Mouse (Mus musculus) heart, embryonic 11.5 days (tissue): Measurements from ENCODE around the gene Gm4297. TPM values are rescaled to one million over a fixed set of nuclear protein-coding genes. Genes with fewer than 3 reads are reported as not detected.
"Not testable (repeated sequence)": the region's sequence is repeated elsewhere in the genome, so short reads cannot be mapped to it uniquely, and the experiment has no call there.

ENCODE experiments used
- ATAC-seq: fragments of 200-750 bp; cut with Nextera tagmentation; replicated peaks from 2 replicates; pipeline ENCODE4 v1.8.0; 2017; ENCODE audit warnings: moderate library complexity; ENCODE audit not compliant: insufficient number of reproducible peaks, low FRiP score, low TSS enrichment
- H3K27ac ChIP-seq: fragments of 300-500 bp; sonication (generic); 2 replicates; pipeline ENCODE4 v1.5.1; 2014; ENCODE audit warnings: mild to moderate bottlenecking, low read depth, low read length
- H3K27me3 ChIP-seq: fragments of 300-500 bp; sonication (generic); 2 replicates; pipeline ENCODE4 v1.6.1; 2014; ENCODE audit warnings: mild to moderate bottlenecking, low read length, mixed read lengths; ENCODE audit not compliant: control insufficient read depth, insufficient read depth
- H3K36me3 ChIP-seq: fragments of 300-500 bp; sonication (generic); 2 replicates; pipeline ENCODE4 v1.6.1; 2014; ENCODE audit warnings: mild to moderate bottlenecking, low read length, moderate library complexity, mixed read lengths; ENCODE audit not compliant: control insufficient read depth, insufficient read depth
- H3K4me1 ChIP-seq: fragments of 300-500 bp; sonication (generic); 2 replicates; pipeline ENCODE4 v1.6.1; 2014; ENCODE audit warnings: low read length; ENCODE audit not compliant: control insufficient read depth, insufficient read depth
- H3K4me2 ChIP-seq: fragments of 300-500 bp; sonication (generic); 2 replicates; pipeline ENCODE4 v1.6.1; 2014; ENCODE audit warnings: mild to moderate bottlenecking, moderate library complexity
- H3K4me3 ChIP-seq: fragments of 300-500 bp; sonication (generic); 2 replicates; pipeline ENCODE4 v1.5.1; 2014; ENCODE audit warnings: low read depth, low read length
- H3K9ac ChIP-seq: fragments of 300-500 bp; sonication (generic); 2 replicates; pipeline ENCODE4 v1.6.1; 2014; ENCODE audit warnings: mild to moderate bottlenecking, low read depth, low read length, moderate library complexity
- H3K9me3 ChIP-seq: fragments of 300-500 bp; sonication (generic); replicated peaks from 2 replicates; pipeline ENCODE4 v1.6.1; 2016; ENCODE audit warnings: low read length; ENCODE audit not compliant: control insufficient read depth
- WGBS: fragments of 180-500 bp; shearing (Covaris S2); extraction: QIAGEN DNeasy Blood & Tissue Kit; methylation state at CpG from one replicate; pipeline ENCODE4 v1.1.7; 2014; ENCODE audit not compliant: insufficient replicate concordance; 5-methylcytosine and 5-hydroxymethylcytosine counted together
- microRNA-seq: library from miRNA; unstranded; fragments of <30 nt; microRNA quantifications from one replicate; pipeline ENCODE4, GENCODE M21; 2016; ENCODE audit warnings: borderline number of aligned reads
- polyA plus RNA-seq: library from polyadenylated mRNA; unstranded; fragments of >200 nt; fragmentation: Nextera tagmentation; extraction: Ambion mirVana; gene quantifications from 2 replicates; pipeline ENCODE4 v1.2.1, GENCODE M21; 2014

Gene Gm4297
- polyA plus RNA-seq = not detected in 2 replicates

DNA sequence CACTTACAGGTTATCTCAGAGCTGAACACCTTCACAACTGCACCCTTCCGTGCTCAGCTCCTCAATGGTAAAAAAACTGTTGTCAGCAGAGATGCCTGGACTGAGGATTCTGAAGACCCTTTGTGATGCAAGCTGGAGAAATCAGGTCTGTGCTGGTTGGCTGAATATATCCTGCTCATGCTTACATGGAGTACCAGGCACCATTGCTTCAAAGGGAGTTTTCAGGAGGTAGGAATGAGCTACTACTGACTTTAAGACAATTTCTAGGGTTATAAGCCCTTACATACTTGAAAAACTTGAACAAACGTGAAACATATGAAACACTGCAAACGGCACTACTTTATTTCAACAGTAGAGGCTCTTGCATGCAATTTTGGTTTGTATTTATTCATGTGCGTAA, at the start of gene Gm4297:
Gene Gm4297 (minus strand): TSS at position 101 of the 400 bp plus-strand sequence.
- H3K27me3 ChIP-seq, H3K9me3 ChIP-seq, H3K4me3 ChIP-seq, H3K4me1 ChIP-seq, H3K4me2 ChIP-seq, H3K9ac ChIP-seq, ATAC-seq, H3K27ac ChIP-seq, H3K36me3 ChIP-seq: not testable (repeated sequence)
- 81% methylated on average over 4 of the region's 4 CpGs for WGBS

Small RNAs within 50 kb of the gene (microRNA-seq; reads per million reads assigned to microRNA genes)
- gene Gm27839 (not detected), gene Gm27910 (not detected)

Other genes with a start within 250 kb of the Gm4297 start
- not detected in 2 replicates for gene Gm5934, start 74.1 kb downstream of the Gm4297 start, polyA plus RNA-seq
- not detected in 2 replicates for gene Gm5935, start 200.3 kb upstream of the Gm4297 start, polyA plus RNA-seq